Mouse (Mus musculus) ES-Bruce4 (cell line): ENCODE measurements around the gene Hist1h4f.
A peak's percentile ranks its signal among the peaks of the same experiment; 100 is the strongest.

Source experiments
- CTCF ChIP-seq: IDR thresholded peaks from one replicate; pipeline ENCODE4 v1.8.1; 2011; ENCODE audit warnings: low read depth, low read length
- EP300 ChIP-seq: IDR thresholded peaks from 2 replicates; pipeline ENCODE4 v1.6.1; 2011; ENCODE audit warnings: low read depth, low read length; ENCODE audit not compliant: insufficient read depth

DNA sequence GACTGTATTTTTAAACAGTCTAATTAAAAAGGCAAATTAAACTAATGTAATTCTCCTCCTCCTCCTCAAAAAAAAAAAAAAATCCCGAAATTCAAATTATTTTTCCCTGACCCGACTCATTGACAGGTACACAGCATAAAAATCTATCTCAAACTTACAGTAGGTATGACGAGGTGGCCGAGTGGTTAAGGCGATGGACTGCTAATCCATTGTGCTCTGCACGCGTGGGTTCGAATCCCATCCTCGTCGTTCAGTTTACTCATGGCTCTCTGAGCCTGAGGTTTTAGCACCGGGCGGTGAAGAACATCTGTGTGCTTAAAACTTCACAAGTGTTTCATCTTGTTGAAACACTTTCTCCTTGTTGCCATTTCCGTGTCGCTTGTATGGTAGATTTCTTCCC lies 29.7 kb downstream of the Hist1h4f start:
- TF ChIP-seq CTCF: no peak
- 0 out of 2 replicates have a peak, but pooled peaks have one; percentile 12 for TF ChIP-seq EP300
